Mouse (Mus musculus): ENCODE measurements around the gene Cpa1.

Cpa1 gene

DNA sequence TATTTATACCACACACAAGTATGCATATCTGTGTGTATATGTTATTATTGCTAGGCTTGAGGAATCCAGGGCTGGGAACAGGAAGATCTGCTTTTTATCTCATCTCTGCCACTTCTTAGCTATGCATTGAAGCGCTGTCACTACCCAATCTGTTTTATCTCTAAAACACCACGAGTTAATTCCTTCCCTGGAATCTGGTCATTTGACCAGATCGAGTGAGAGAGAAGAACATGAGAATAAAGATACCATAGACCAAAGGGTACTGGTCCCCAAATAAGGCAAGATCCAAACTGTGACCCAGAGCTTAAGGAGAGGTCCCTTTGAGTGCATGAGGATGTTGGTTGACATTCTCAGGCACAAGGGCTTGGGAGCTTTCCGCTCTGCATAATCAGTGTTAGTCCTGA lies 17.0 kb upstream of the Cpa1 start:
- no peak for DNase-seq

- no peak for DNase-seq
Observed at GRCm38 (mm10) chr6:30624763-30625162, 14.3 kb upstream of the Cpa1 start.

DNA sequence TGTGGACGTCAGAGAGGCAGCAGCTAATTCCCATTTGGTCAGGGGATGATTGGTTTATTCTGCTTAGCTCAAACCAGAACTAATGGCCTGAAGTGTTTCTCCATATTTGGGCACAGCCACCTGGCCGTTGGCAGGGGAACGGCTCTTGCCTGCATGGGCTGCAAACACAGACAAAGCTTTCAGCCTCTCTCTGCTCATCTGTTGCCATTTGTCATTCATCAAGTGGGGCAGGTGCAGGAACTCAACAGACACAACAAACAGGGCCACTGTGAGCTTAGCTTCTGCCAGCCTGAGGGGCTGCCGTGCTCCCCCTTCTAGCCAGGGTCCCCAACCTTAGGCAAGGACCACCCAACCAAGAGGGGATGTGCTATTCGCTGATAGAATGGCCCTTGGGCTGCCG lies 10.9 kb upstream of the Cpa1 start:
- DNase-seq: no peak

DNA sequence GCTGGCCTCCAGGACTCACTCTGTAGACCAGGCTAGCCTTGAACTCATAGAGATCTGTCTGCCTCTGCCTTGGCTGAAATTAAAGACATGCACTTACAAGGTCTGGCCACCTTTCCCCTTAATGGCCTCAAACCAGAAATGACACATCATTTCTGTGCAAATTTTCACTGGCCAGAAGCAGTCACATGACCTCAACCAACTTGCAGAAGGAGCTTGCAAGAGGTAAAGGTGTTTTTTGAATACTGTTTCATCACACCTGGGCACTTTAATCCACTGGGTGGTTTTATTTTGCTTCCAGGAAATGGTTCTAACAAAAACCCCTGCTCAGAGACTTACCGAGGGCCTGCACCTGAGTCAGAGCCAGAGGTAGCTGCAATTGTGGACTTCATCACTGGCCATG lies 9.0 kb upstream of the Cpa1 start:
- no peak for DNase-seq

GRCm38 (mm10) chr6:30635361-30635862 lies 3.6 kb upstream of the Cpa1 start:
- DNase-seq: no peak

DNA sequence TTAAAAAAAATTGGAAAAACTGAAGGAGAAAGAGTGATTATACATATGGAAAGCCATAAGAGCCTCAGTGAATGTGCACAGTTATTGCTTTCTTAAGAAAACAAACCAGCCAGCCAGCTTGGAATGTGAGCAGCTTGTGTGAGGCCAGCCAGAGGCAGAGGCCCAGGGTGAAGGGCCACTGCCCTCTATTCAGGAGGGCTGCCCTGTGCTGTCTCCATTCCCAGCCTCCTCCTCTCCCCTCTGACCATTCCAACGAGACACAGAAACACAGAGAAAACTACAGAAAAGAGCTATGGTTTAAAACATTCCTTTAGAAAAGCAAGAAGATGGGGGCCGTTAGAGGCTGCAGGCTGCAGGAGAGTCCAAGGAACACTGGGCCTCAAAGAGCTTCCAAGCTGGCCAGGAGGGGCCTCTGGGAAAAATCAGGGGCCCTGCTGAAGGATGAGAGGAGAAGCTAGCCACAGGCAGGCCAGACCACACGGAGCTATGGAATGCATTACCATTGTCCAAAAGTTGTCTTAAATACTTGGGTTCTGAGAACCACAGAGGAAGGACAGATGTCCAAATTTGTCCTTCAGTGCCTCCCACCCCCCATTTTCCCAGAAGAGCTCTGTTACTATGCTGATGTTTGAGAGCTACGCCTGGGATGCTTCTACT lies 2.7 kb upstream of the Cpa1 start:
- DNase-seq: no peak

GRCm38 (mm10) chr6:30643694-30644460 lies 4.9 kb downstream of the Cpa1 start:
- DNase-seq: no peak

DNA sequence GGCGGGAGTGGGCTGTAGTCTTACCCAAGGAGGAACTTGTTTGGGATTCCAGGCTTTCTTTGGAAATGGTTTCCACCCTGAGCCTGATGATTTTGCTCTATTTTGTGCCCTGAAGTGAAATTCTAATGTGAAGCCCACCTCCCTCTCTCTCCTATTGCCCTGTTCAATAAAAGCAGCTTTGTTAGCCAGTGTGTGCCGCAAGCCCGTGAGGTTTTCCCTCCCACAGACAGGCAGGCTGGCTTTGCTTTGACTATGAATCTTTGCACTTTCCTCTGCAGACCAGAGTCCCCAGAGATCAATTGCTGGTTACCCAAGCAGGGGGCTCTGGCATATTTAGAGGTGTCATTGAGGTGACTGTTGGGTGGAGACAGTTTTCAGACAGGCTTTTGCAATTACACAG lies 5.4 kb downstream of the Cpa1 start:
- DNase-seq: no peak

- DNase-seq: no peak
Observed at GRCm38 (mm10) chr6:30645379-30645778, 6.4 kb downstream of the Cpa1 start.

DNA sequence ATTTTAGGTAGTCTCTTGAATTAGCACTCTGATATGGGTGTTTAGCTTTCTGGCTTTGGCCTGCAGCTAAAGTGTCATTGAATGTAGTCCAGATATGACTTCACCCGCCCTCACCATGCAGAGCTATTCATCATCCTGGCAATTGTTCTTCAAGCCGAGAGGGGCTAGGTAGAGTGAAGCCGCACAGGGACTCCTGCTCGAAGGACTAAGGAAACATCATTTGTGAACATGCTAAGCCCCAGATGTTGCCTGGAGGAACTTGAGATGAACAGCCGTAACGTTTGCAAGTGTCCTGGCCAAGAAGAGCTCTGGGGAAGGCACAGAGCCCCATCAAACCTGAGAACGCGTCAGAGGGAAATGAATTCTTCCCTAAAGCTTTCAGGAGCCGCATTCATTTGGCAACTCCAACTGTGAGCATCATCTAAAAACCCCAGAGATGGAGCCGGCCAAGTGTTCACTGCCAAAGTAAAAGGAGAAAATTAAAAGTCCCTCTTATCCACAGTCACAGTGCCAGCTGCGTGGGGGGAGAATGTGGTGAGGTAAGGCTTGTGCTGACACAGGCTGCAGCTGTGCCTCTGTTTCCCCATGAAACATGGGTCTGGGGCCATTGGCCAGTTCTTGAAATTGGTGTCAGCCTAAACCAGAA lies 10.8 kb downstream of the Cpa1 start:
- no peak for DNase-seq

DNA sequence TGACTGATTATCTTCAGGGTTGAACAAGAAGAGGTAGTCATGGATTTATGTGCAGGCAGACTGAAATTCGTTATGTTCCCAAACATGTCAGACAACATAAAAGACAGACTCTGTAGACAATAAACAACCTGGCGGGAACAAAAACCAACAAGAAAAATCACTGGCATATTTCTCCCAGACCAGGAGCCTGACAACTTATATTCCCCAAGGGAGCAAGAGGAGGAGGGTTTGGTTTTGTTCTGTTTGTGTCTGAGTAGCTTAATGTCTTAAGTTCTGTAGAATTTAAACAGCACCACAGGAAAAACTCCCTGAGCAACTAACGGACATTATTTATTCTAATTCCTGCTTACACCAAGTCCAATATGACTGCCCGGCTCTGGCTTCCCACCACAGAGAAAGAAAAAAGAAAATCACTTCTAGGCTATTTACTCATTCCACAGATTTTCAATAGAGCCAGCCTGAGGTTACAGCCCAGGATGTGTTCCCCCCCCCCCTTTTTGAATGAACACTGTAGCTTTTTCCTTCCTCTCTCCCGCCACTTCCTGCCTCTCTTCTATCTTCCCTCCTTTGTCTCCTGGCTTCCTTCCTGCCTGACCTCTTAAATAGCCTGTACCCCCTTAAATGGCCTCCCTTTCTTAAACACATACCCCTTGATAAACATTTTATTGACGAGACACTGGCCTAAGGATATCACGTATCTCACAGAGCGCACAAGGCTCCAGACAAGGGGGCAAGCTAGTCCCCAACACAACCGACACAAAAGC lies 13.6 kb downstream of the Cpa1 start:
- no peak for DNase-seq

GRCm38 (mm10) chr6:30653518-30653917 lies 14.5 kb downstream of the Cpa1 start:
- DNase-seq: no peak

DNA sequence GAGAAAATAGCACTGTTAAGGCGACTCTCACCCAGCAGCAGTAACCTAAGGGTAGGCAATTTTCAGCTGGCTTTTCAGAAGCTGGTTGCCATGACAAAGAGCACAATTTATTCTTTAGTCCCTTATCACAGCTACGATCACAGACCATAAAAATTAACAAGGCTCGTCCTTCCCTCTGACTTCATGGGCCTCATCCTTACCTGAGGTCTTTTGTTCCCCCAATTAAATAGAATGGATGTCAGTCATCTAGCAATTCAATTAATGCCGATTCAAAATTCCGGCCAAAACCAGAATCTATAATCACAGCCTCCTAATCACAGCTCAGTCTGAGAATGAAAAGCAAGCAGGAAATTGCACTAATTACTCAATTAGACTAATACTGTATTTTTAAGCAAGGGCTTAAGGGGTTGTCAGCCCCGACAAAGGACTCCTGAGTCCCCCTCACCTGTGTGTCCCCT lies 15.4 kb downstream of the Cpa1 start:
- no peak for DNase-seq

GRCm38 (mm10) chr6:30654932-30655331 lies 15.9 kb downstream of the Cpa1 start:
- DNase-seq: no peak

DNA sequence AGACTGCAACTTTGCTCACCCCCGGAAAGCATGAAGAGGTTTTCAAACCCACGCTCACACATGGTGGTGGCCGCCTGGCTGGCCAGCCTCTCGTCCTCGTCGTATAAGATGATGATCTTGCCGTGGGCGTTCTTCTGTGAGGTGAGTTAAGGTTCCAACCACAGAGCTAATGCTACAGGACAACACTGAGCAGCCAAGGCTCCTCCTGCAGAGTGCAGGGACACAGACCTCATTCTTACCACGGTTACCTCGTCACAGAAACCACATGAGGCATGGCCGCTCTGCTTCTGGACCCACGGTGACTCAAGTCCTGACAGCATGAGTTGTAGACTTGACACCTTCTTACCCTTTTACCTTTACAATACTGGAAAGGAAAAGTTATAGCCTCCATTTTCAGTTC lies 18.3 kb downstream of the Cpa1 start:
- no peak for DNase-seq

GRCm38 (mm10) chr6:30658619-30659018 lies 19.6 kb downstream of the Cpa1 start:
- DNase-seq: no peak

DNA sequence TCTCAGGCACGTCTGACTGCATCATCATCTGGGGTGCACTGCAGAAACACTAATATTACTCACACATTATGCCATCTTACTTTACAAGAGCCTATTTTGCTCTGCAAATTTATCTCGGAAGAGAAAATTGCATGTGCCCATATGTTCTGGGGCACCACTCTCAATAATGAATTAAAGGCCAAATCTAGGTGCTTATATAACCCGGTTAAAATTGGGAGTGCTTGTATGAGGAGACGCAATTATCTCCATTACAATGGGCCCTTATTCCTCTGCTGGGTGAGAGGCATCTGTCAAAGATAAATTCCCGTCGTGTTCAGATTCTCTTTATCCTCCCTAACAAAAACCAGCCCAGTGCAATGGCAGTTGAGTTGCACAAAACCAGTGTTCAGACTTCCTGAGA lies 25.8 kb downstream of the Cpa1 start:
- DNase-seq: no peak

DNA sequence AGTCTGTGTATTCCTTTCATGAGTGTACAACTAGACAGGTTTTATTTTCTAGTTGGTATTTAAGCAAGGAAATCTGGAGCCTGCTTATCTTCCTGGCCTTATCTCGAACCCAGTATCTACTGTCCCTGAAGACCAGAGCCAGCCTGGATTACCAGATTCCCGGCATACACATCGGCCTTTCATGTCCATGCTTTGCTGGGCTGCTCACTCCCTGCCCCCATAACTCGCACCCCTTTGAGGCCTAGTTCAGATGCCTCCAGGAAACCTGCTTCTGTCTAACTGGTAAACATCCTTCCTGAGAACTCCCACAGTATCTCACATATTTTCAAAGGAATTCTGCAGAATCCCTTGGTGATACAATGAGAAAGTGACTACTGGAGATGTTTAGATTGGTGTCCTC lies 26.3 kb downstream of the Cpa1 start:
- no peak for DNase-seq

GRCm38 (mm10) chr6:30666043-30666442 lies 27.0 kb downstream of the Cpa1 start:
- DNase-seq: no peak

DNA sequence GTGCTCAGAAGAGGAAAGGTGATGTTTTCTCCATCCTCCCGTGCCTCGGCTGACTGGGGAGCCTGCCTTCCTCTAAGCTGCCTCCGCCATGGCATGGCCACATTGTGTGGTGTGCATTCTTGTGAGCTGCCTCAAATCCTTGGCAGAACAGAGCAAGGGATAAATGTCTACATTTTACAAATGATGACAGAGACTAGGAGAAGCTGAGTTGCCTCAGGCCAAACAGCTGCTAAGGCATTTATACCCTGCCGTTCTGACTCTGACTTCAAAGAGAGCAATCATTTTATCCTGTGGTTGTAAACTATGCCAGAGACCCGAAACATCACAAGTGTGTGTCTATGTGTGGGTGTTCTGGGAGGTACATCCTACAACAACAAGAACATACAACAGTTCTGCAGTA lies 28.6 kb downstream of the Cpa1 start:
- no peak for DNase-seq

GRCm38 (mm10) chr6:30671696-30672095 lies 32.7 kb downstream of the Cpa1 start:
- DNase-seq: no peak

DNA sequence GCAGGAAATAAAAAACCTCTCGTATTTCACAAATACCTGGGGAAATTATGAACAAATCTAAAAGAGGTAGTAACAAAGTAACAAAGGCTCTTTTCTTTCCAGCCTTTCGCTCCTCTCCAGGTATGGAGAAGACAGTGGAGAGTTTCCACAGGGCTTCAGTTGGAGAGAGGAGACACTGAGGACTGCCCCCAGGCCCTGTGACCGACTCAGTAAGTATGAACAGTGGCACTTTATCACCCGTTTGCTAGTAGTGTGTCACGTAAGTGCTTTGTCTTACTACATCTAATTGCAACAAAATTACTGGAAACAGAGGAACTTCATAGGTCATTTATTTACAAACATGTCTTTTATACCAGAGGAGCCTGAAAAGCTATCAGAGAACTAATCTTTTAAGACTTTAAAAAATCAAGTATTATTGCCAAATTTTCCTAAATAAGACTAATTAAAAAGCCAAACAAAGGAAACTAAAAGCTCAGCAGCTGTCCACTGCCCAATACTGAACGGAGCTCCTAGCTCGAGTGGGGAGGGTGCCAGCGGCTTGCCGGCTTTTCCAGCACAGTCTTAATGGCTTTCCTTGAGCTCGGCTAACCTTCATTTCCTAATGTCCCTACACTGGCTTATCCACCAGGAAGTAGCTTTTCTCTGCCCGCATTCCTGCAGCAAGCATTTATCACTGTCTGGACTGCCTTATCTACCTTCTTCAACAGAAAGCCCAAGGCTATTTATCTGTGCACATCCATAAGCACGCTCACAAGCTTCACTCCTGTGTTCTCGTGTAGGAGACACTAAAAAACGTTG lies 34.9 kb downstream of the Cpa1 start:
- DNase-seq: no peak

Data from kidney, adult 9 months (tissue).